Mouse (Mus musculus) lung, postnatal 25 days (tissue): ENCODE measurements around the gene Odf4.

Source experiments
- DNase-seq: peaks from one replicate; pipeline ENCODE4 v3.0.0; 2022; ENCODE audit warnings: low spot score

The Odf4 gene

DNA sequence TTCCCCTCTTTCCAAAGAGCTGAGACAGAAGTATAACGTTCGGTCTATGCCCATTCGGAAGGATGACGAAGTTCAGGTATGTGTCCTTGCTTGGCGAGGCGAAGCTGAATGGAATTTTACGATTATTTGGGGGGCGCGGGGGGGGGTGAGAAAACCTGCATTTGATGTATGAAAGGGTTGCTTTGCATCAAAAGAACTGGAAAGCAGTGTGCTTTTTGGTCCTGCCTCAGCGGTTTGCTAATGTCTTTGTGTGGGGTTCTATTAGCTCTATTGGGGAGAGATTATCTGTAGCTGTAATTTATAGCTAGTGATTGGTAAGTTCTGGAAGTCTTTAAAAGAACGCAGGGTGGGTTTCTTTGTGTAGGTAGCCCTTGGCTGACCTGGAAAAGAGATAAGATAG, 24.5 kb downstream of the Odf4 start:
- no peak for DNase-seq

DNA sequence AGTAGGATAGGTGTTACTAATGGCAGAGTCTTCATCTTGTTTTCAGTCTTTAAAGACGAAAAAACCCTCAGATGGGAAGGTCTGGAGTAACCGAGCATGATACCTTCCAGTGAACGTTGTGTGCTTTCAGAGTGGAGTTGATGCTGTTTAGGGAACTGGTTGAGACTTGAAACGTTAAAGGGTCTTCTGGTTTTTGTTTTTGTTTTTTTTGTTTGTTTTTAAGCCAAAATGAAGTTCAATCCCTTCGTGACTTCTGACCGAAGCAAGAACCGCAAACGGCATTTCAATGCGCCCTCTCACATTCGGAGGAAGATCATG, 24.9 kb downstream of the Odf4 start:
- no peak for DNase-seq

DNA sequence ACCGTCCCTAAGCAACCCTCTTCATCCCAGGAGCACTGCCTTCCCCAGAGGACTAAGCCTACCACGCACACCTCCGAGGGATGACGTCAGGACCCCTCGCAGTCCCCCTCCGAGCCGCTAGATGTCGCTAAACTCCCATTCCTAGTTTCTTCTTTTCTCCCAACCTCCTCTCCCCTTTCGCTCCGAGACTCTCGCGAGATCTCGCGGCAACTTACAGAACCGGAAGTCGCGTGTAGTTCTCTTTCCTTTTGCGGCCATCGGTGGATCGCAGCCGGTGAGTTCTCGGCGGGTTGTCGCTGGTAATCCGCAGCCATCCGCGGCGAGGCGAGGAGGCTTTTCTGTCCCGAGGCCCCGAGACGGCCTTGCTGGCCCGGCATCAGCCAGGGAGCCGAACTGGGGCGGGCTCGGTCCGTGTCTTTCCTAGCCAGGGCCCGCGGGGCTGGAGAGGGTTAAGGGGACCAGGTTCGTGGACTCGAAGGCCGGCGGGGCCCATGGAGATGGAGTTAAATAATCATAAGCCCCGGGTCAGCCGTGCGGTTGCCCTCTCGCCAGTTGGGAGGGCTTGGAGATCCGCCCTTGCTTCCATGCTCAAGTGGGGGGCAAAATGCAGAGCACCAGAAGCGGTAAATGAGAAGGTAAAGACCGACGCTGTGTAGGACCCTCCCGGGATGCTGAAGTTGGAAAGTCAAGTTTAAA, 25.4 kb downstream of the Odf4 start, which contains the start of gene Rpl26:
Gene Rpl26, plus strand, starts transcription at position 233 of the 696 bp plus-strand sequence.
- DNase-seq = peak; percentile 99

DNA sequence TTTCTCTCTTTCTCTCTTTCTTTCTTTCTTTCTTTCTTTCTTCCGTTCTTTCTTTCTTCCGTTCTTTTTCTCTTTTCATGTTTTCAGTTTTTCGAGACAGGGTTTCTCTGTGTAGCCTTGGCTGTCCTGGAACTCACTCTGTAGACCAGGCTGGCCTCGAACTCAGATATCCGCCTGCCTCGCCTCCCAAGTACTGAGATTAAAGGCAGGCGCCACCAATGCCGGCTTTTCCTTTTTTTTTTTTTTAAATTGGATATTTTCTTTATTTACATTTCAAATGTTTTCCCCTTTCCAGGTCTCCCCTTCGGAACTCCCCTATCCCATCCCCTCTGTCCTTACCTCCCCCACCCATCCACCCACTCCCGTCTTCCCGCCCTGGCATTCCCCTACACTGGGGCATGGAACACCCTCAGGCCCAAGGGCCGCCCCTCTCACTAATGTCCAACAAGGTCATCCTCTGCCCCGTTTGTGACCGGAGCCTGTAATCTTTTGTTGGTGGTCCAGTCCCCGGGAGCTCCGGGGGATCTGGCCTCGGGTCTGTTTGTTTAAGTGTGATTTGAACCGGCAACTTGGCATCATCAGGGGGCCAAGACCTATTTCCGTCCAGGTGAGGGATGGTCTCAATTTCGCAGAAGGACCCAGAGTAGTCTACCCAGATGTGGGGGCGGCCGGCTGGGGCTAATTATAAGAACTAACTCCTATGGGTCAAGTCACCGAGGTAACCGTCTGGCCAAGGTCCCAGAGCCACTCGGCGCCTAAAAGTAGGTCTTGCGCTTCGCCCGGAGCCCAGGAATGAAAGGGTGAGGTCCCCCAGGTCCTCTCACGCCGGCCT, 26.1 kb downstream of the Odf4 start:
- DNase-seq = no peak

DNA sequence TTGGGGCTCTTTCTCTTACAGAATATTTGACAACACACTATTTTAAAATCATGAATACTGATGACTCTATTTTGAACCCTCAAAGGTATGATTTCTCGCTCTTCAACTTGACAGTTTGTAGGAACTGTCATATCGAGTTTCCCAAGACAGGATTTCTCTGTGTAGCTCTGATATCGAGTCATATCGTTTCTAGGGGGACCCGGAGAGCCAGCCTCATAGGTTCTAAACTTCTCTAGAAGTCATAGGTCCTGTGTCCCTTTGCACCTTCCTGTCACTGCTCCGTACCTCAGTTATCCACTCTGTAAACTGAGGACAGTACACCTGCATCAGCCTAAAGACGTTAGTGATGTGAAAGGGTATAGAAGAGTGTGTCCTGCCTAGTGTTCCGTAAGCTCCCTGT, 27.1 kb downstream of the Odf4 start:
- DNase-seq = no peak

DNA sequence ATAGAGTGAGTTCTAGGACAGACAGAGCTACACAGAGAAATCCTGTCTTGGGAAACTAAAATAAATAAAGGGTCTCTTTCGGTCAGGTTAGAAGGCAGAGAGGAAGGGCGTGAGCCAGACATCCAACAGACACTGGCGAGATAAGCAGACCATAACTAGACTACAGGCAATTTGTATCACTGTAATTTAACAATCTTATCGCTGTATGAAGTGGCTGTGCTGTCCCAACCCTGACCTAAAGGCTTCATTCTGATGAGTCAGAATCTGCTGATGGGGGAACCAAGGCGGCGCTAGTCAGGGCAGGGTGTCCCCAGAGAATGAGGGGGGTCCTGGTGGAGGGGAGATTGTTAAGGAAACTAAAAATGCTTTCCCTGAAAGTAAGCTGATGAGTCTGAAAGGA, 28.1 kb downstream of the Odf4 start:
- no peak for DNase-seq

DNA sequence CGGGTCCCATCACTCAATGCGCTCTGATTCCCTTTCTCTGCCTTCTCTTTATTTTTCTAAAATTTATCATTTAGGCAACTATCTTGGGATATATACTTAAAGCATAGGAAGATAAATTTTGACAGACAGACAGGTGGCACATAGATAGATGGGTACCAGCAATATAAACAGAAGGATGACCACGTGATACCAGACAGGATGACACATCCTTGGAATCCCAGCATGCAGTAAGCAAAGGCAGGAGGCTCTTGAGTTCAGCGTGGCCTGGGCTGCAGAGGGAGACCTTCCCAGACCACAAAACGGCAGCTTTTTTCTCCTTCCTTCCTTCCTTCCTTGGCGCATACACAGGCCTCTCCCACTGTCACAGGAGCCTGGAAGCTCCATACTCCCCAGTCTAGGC, 29.0 kb downstream of the Odf4 start:
- DNase-seq = no peak

DNA sequence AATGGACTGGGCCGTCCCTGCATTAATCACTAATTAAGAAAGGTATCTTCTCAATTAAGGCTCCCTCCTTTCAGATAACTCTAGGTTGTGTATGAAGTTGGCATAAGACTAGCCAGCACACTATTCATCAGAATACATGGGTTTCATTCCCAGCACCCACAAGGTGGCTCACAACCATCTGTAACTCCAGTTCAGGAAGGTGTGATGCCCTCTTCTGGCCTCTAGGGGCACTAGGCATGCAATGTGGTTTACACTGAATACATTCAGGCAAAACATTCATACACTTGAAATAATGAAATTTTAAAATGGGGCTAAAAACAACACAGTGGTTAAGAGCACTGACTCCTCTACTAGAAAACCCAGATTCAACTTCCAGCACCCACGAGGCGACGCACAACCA, 29.8 kb downstream of the Odf4 start:
- DNase-seq = peak; percentile 42

DNA sequence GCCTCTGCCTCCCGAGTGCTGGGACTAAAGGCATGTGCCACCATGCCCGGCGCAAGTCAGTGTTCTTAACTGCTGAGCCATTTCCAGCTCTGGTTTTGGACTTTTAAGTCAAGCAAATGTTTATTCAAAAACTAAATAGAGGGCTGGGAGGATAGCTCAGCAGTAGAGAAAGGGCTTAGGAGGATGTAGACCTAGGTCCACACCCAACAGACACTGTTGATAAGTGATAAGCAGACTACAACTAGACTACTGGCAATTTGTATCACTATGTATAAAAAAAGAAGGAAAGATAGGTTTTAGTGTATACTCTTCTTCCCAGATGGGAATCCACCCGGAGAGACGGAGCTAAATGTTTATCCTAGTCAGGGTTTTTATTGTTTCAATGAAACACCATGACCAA, 30.6 kb downstream of the Odf4 start:
- no peak for DNase-seq

DNA sequence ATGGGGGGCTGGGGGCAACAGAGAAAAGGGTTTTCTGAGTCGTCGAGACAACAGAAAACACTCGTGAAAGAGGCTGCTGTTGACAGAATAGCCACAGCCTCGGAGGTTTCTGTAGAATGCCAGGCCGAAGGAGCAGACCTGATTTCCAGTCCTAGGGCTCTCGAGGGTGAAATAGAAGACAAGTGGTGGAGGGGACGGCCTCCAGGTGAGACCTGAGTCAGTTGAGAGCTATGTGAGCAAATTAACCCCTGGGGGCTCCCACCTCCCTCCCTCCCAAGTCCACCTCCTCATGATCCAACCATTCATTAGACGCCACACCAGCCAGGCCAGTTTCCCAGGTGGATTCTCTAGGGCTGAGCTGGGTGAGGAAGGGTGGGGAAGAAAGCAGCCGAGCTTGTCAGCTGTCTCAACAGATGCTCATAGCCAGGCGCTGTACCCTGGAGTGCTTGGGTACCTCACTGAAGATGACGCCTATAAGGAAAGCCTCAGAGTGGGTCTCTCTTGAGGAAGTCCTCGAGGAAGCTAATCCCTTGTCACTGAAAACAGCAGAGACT, 32.9 kb downstream of the Odf4 start:
- DNase-seq = no peak

DNA sequence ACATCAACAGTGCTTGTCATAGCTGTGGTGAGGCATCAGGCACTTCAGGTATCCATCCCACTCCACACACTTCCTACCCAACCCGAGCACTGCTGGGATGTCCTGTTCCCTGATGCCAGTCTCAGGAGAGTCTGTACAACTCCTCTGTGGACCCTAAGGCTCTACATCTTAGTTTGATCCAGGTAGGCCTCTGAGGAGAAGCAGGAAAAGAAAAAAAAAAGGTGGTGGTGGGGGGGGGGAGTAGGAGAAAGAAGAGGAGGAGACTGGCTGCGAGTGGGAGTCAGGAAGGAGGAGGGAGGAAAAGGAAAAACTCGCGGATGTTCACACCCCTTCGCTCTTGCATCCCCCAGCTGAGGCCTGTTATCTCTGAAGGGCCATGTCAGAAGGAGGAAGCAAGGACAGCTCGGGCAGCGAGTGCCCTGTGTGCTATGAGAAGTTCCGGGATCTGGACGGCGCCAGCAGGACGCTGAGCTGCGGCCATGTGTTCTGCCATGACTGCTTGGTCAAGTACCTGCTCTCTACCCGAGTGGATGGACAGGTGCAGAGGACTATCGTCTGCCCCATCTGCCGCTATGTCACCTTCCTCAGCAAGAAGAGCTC, 34.5 kb downstream of the Odf4 start:
- DNase-seq = no peak

DNA sequence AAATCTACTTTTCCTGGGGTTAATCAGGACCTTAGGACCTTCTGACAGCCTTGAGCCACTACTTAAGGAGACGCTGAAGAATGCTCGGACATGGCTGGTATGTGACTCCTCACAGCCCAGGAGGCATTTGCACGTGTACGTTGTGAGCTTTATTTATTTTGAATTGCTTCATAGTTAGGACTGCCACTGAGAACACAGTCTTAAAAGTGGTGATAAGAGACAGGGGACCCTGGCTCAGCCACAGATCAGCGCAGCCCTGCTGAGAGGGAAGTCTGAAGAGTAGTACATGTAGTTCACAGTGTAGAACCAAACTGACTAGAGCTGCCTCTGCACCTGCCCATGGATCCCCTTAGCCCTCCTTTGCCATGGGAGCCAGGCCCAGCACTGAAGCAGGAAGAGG, 35.1 kb downstream of the Odf4 start:
- no peak for DNase-seq

DNA sequence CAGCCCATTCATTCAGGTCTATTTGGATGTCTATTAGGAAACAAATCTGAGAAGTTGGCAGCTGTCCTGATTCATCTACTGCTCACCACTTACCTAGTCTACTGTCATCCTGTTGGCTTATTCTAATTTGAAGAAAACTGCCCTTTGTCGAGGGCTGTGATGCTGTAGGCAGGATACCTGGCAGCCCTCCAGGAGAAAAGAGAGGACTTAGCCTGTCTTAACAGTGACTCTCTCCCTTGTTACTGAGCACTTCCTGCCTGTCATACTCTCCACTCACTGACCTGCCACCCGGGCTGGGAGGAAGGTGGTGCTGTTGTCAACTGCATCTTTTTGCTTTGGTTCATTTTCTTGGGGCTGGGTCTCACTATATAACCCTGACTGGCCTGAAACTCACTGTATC, 36.3 kb downstream of the Odf4 start:
- DNase-seq = no peak

DNA sequence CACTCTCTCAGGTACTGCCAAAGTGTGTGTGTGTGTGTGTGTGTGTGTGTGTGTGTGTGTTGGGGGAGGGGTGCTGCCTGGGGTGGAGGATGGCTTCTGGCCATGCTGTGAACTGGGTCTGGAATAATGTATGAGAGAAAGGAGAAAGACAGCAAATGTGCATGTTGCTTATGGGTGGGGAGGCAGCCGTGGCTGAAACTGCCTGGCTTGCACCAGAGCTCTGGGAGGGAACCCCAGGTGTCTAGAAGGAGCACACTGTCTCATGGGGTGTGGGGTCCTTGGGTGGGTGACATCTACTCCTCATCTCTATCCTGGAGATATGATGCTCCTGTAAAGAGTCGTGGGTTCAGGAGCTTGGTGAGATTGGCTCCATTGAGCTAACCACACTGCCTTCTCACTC, 38.2 kb downstream of the Odf4 start:
- no peak for DNase-seq

DNA sequence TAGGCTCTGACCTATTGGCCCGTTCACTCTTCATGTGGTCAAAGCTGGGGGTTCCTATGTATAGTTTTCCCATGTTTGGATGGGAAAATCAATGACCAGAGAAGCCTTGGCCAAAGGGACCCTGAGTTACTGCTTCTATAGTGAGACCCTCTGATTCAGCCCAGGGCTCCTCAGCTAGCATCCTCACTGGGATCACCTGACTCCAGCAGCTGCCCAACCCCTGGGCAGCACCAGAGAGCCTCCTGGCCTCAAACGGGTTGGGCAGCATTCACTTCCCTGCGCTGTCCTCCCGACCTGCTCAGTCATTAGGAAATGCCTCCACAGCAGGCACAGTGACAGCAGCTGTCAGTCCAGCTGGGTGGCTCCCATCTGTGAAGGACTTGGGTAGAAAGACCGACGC, 38.6 kb downstream of the Odf4 start, which contains the start of gene Rnf222:
Gene Rnf222, plus strand, starts transcription at position 301 of the 400 bp plus-strand sequence.
- no peak for DNase-seq

DNA sequence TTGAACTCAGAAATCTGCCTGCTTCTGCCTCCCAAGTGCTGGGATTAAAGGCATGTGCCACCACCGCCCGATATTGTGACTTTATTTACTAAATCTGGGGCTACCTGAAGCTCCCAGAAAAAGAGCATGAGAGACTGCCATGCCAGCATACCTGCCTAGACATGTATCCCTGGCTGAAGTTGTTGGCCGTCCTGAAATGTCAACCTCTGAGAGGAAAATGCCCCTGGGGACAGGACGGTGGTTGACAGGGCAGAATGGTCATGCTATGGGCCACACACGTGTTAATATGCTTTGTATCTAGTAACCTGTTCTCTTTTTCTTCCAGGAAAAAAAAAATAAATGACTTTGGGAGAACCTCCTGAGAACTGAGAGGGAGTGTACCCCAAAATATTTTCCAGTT, 40.8 kb downstream of the Odf4 start:
- DNase-seq = no peak

DNA sequence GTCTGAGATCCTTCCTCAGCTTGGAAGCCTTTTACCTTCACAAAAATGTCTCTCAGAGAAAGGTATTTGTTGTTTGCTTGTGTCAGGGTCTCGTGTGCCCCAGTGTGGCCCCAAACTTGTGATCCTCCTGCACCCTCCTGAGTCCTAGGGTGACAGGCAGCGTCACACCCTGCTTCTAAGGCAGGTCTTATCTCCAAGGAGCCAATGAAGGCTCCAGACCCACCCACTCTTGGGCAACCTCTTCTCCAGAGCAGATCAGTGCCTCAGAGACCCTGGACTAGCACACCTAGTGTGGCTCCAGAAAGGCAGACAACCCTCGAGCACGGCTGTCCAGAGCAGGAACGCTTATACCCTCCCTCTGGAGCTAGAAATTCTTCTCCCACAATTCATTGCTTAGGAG, 42.5 kb downstream of the Odf4 start:
- no peak for DNase-seq

DNA sequence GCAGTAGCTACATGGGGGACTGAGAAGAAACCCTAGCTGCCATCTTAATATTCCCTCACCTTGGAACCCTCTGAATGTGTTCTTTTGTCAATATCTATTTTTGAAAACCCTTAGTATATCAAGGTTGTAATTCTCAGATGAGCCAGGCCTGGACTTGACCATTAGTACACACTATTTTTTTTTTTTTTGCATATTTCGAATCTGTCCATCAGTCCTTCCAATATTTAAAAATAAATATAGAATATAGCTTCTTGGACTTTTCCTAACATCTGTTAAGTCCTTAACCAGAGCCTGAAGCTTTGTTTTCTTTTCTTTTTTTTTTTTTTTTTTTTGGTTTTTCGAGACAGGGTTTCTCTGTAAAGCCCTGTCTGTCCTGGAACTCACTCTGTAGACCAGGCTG, 43.0 kb downstream of the Odf4 start:
- no peak for DNase-seq

DNA sequence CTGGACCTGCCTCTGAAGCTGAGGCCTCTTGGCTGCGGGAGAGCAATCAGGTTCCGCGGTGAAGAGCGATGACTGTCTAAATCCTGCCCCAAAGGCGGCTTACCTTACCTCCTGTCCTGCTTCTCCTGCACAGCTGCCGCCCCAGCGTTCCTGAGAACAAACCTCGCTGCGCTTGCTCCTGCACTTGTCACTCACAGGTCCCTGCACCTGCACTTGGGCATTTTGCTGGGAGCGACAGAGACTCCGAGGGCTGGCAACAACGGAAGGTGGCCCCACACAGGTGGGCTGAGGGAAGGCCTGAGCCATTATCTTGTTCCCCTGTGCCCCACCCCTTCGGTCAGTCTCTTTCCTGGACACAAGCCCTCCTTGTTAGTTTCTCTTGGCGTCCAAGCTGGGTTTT, 44.8 kb downstream of the Odf4 start:
- DNase-seq = no peak

DNA sequence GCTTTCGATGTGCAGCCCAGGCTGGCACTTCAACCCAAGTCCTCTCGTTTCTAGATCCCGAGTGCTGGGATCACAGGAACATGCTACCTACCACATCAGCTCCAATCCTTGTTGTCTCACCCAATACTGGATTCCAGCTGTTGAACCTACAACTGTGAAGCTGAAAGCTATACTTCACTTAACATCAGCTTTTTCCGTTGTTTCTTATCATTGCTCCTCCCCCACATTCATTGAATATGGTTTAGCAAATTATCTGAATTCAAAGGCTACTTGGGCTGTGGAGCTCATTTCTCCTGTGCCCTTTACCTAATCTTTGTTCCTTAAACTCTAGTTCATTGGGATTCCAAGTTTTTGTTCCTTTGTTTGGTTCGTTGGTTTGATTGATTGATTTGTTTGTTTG, 48.1 kb downstream of the Odf4 start:
- no peak for DNase-seq

DNA sequence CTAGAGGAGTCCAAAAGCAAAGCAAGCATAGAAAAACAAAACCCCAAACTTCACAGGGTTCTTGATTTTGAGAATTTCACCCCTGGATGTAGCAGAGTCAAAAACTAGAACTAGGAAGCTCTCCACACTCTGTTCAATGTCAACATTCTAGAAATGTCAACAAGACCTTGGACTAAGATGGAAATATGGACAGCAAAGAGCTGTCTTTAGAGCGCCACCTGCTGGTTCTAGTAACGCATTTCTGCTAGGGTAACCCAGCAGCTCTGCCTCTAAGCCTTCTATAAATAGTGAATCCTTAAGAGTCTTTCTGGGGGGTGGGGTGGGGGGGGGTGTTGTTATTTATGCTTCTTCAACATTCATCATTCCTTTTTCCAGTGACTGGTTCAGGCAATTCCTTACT, 52.0 kb downstream of the Odf4 start:
- peak; percentile 80 for DNase-seq
